Mouse (Mus musculus): ENCODE measurements around the gene Cux1.

The Cux1 gene

GRCm38 (mm10) chr5:136506262-136506661, 61.0 kb downstream of the Cux1 start:
- DNase-seq (ENCODE audit: low spot score), result no peak

- peak; percentile 42 for DNase-seq (ENCODE audit: low spot score)
These were observed 64.7 kb downstream of the Cux1 start for GRCm38 (mm10) chr5:136502491-136503086.

GRCm38 (mm10) chr5:136500307-136500871, 66.9 kb downstream of the Cux1 start:
- DNase-seq (ENCODE audit: low spot score), result no peak

- no peak for DNase-seq (ENCODE audit: low spot score)
These were observed 68.0 kb downstream of the Cux1 start for GRCm38 (mm10) chr5:136499316-136499715.

GRCm38 (mm10) chr5:136498741-136499140, 68.5 kb downstream of the Cux1 start:
- no peak for DNase-seq (ENCODE audit: low spot score)

GRCm38 (mm10) chr5:136497301-136497700, 70.0 kb downstream of the Cux1 start:
- DNase-seq (ENCODE audit: low spot score), result no peak

GRCm38 (mm10) chr5:136495581-136495980, 71.7 kb downstream of the Cux1 start:
- no peak for DNase-seq (ENCODE audit: low spot score)

- DNase-seq (ENCODE audit: low spot score), result no peak
These were observed 72.4 kb downstream of the Cux1 start for GRCm38 (mm10) chr5:136494927-136495326.

GRCm38 (mm10) chr5:136494288-136494687, 73.0 kb downstream of the Cux1 start:
- no peak for DNase-seq (ENCODE audit: low spot score)

GRCm38 (mm10) chr5:136489450-136489849, 77.8 kb downstream of the Cux1 start:
- peak; percentile 37 for DNase-seq (ENCODE audit: low spot score)

GRCm38 (mm10) chr5:136488721-136489120, 78.6 kb downstream of the Cux1 start:
- DNase-seq (ENCODE audit: low spot score), result no peak

GRCm38 (mm10) chr5:136488223-136488622, 79.1 kb downstream of the Cux1 start:
- no peak for DNase-seq (ENCODE audit: low spot score)

GRCm38 (mm10) chr5:136487397-136488093, 79.7 kb downstream of the Cux1 start:
- no peak for DNase-seq (ENCODE audit: low spot score)

GRCm38 (mm10) chr5:136486401-136486800, 80.9 kb downstream of the Cux1 start:
- no peak for DNase-seq (ENCODE audit: low spot score)

- no peak for DNase-seq (ENCODE audit: low spot score)
These were observed 81.9 kb downstream of the Cux1 start for GRCm38 (mm10) chr5:136485397-136485796.

- no peak for DNase-seq (ENCODE audit: low spot score)
These were observed 84.9 kb downstream of the Cux1 start for GRCm38 (mm10) chr5:136482434-136482833.

GRCm38 (mm10) chr5:136480541-136480940, 86.7 kb downstream of the Cux1 start:
- DNase-seq (ENCODE audit: low spot score), result no peak

- DNase-seq (ENCODE audit: low spot score), result no peak
These were observed 87.5 kb downstream of the Cux1 start for GRCm38 (mm10) chr5:136479801-136480200.

- DNase-seq (ENCODE audit: low spot score), result no peak
These were observed 88.1 kb downstream of the Cux1 start for GRCm38 (mm10) chr5:136479024-136479763.

GRCm38 (mm10) chr5:136476272-136476671, 91.0 kb downstream of the Cux1 start:
- no peak for DNase-seq (ENCODE audit: low spot score)

- DNase-seq (ENCODE audit: low spot score), result no peak
These were observed 92.1 kb downstream of the Cux1 start for GRCm38 (mm10) chr5:136475161-136475560.

GRCm38 (mm10) chr5:136474086-136474485, 93.2 kb downstream of the Cux1 start:
- DNase-seq (ENCODE audit: low spot score), result peak; percentile 78

GRCm38 (mm10) chr5:136473337-136473736, 94.0 kb downstream of the Cux1 start:
- no peak for DNase-seq (ENCODE audit: low spot score)
